Mouse (Mus musculus) neural tube, embryonic 10.5 days (tissue): Measurements from ENCODE around the gene Epha2.

Experiments
- DNase-seq: peaks from one replicate; pipeline ENCODE4 v3.0.0-alpha.2; 2017; ENCODE audit warnings: low spot score; ENCODE audit errors: extremely low spot score

Epha2 gene

DNA sequence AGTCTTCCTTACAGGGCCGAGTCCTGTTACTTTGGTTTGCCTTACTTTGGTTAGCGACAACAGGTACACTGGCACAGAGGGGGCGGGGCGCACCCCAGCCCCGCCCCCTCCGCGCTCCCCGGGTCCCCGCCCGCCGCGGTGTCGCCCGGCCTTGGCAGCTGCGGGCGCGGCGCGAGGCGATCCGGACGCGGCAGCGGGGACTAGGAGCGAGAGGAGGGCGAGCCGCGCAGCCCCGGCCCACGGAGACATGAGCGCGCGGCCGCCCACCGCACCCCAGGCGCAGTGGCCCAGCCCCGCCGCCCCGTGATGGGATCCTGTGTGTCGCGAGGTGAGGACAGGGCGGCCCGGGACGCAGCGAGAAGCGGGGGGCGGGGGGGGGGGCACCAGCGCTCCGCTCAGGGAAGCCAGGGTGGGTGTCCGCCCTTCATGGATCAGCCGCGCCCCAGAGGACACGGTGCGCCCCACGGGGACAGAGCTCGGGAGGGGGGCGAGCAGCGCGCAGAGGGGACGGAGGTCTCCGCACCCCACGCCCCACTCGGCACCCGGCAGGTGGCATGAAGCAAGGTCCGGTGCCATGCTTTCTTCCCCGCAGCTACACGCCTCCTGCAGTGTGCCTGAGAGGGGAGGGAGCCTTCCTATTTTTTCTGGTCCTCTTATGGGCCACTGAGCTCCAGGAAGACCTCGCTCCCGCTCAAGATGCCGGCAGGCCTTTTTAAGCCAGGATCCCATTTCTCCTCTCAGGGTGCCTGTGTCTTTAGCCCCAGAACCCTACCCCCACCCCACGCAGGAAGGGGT lies 67.2 kb downstream of the Epha2 start, which contains the start of gene Fam131c:
Gene Fam131c, plus strand, starts transcription at position 224 of the 795 bp plus-strand sequence.
- no peak for DNase-seq

- DNase-seq = no peak
These were observed 71.4 kb downstream of the Epha2 start for GRCm38 (mm10) chr4:141372426-141372825.
